Mouse (Mus musculus): ENCODE data around the gene Mex3b. TPM values are rescaled to one million over a fixed set of nuclear protein-coding genes. Genes with fewer than 3 reads are reported as not detected.

Gene Mex3b
- polyA plus RNA-seq, 1 experiment from 2014 or later, result 19.3 TPM

DNA sequence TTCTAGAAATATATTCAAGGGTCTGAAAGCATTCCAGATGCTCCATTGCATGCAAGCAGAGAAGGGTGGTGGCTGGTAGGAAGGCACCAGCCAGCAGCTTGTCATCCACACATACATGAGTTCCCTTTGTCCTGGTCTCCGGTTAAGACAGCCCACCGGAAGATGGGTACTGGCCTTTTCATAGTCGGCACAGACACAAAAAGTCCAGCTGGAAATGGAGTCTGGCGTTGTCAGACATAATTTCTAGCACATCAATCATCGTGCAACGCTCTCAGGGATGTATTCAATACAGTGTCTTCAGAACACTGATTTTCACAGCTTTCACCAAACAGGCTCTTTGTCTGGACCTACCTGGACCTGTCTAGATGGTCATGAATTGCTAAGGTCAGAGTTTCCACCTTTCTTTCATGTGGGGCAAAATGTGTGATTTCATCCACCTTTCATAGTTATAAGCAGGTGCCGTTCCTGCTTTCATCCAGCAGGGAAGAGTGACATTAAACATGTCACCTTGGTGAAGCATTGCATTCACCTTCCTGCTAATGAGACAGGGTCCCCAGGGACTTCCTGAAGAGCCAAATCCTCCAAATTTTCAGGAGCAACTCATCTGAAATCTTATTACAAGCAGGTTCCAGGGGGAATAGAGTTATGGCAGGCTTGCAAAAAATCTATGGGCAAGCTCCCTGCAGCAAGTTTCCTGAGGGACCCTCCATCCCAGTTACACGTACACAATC is 2.7 kb upstream of the Mex3b start:
- DNase-seq (ENCODE audit: low spot score), result peak; percentile 33
- Histone ChIP-seq H3K9ac (ENCODE audit: low read depth, low read length) (no peak overlapping the region), H3K27ac (replicated peaks; ENCODE audit: low read depth, low read length) (peak overlapping the region; percentile 92; the same call in 1 of the 2 replicates)

DNA sequence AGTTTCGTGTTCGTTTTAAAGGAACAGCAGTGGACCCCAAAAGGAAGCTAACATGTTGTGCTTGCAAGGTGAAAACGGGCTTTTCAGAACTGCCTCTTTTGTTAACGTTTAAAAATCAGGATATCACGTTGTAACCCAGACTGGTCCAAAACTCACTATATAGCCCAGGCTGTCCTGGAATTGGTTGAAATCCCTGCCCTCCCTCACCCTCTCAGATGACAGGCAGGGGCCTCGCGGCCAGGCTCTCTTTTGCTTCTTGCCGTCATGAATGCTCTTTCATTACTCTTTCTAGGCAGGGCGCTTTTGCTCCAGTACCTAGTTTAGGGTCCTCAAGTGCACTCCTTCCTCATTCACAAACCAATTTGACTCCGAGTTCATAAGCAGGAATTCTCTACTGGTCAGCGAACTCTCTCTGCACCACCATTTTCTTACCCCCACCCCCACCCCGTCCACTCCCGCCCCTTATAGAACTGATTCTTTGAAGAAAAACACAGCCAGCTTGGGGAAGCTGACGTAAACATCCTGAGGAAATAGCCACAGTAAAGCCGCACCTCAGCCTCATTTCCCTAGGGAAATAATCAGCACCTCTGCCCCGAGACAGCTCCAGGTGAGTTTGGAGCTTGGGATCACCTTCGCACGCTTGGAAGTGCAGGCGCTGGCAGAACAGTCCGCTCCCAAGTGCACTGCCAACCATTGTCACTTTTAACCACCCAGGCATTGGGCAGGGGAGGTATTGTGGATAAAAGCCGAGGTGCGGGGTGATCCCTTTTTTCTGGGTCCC is 2.0 kb upstream of the Mex3b start:
- ATAC-seq (ENCODE audit: low read depth) (no peak), DNase-seq (ENCODE audit: low spot score) (peak; percentile 78)
- Histone ChIP-seq H3K27me3 (replicated peaks; ENCODE audit: control insufficient read depth, insufficient read depth, low read length) (no peaks in the 10 kb centered on the region), H3K9ac (ENCODE audit: low read depth, low read length) (peak overlapping the region; percentile 85), H3K4me3 (ENCODE audit: low read depth, low read length) (peak overlapping the region; percentile 96), H3K9me3 (ENCODE audit: control insufficient read depth, low read length) (no peaks in the 10 kb centered on the region), H3K36me3 (ENCODE audit: control insufficient read depth, insufficient read depth, low read length) (peaks cover 14% of the 10 kb centered on the region), H3K27ac (replicated peaks; ENCODE audit: low read depth, low read length) (peak overlapping the region; percentile 92), H3K4me1 (ENCODE audit: control insufficient read depth, insufficient read depth, low read length) (peaks cover 10% of the 10 kb centered on the region), H3K4me2 (ENCODE audit: low read depth, low read length) (peak overlapping the region; percentile 95)
- WGBS, result 2% methylated on average over 22 of the region's 22 CpGs

More for the DNA sequence above, 2.7 kb upstream of the Mex3b start:
- WGBS, result 43% methylated on average over 8 of the region's 8 CpGs
- no peak for ATAC-seq (ENCODE audit: low read depth)
- no peaks in the 10 kb centered on the region for H3K27me3 ChIP-seq (replicated peaks; ENCODE audit: control insufficient read depth, insufficient read depth, low read length)
- no peaks in the 10 kb centered on the region for H3K9me3 ChIP-seq (ENCODE audit: control insufficient read depth, low read length)
- H3K4me3 ChIP-seq (ENCODE audit: low read depth, low read length), result no peak overlapping the region
- peaks cover 7% of the 10 kb centered on the region for H3K36me3 ChIP-seq (ENCODE audit: control insufficient read depth, insufficient read depth, low read length)
- peaks cover 10% of the 10 kb centered on the region for H3K4me1 ChIP-seq (ENCODE audit: control insufficient read depth, insufficient read depth, low read length)
- peak overlapping the region; percentile 95 for H3K4me2 ChIP-seq (ENCODE audit: low read depth, low read length)

DNA sequence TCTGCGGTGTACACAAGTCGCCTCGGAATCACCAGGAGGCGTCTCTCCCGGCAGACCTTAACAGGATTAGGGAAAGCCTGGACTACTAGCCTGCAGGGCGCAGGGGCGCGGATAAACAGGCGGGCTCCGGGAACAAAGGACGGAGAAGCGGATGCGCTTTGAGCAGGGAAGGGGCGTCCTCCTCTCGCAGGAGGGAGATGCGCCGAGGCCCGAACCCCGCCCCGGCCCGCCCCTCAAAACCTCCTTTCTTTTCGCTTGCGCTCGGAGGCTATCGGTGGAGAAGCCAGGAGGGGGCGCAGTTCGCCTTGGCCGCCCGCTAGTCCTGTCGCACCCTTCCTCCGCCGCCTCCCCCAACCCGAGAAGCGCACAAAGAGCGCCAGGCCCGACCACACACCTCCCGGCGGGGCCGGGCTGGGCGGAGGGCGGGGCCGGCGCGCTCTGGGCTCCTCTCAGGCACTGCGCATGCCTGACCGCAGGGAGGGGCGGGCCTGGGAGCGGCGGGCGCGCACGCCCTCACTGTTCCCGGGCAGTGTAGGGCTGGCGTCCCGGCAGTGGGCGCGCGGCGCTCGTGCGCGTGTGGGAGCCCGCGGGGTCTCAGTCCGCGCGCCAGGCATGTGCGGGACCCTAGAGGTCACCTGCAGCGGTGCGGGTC is 1.2 kb upstream of the Mex3b start:
- WGBS, result 0% methylated on average over 34 of the region's 70 CpGs

DNA sequence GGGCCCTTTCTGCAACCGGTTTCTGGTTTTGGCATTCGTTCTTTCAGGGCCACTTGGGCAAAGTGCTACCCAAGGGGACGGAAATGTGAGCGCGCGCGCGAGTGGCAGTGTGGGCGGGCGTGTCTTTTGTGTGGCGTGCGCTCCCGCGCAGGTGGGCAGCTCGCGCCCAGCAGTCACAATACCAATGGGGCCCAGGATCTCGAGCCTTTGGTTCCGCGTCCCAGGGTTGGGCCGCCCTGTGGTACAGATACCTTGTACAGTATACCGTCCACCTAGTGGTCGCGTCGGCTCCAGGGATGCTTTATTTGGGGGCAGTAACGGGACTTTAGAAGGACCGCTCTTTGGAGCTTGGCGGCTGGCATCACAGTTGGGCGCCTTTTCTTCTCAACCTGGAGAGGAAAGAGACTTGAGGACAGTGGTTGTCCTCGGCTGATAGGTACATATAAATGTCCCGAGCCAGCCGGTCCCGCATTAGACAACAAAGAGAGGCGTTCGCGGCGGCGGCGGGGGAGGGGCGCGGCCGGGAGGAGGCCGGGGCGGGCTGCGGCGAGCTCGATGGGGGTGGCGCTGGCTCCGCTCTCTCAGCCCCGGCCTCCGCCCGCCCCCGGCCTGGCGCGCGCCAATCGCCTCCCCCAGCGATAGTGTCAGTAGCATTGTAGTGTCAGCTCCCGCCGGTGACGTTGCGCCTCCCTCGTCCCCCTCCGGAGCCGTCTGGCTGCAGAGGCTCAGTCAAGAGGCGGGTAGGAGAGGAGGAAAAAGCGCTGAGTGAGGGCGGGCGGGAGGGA is 455 bp upstream of the Mex3b start:
- Histone ChIP-seq H3K9me3 (ENCODE audit: control insufficient read depth, low read length) (no peaks in the 10 kb centered on the region), H3K4me2 (ENCODE audit: low read depth, low read length) (peak overlapping the region; percentile 91), H3K4me1 (ENCODE audit: control insufficient read depth, insufficient read depth, low read length) (peaks cover 10% of the 10 kb centered on the region), H3K4me3 (ENCODE audit: low read depth, low read length) (peak overlapping the region; percentile 96), H3K27ac (replicated peaks; ENCODE audit: low read depth, low read length) (peak overlapping the region; percentile 100), H3K36me3 (ENCODE audit: control insufficient read depth, insufficient read depth, low read length) (peaks cover 20% of the 10 kb centered on the region), H3K9ac (ENCODE audit: low read depth, low read length) (peak overlapping the region; percentile 99), H3K27me3 (replicated peaks; ENCODE audit: control insufficient read depth, insufficient read depth, low read length) (no peaks in the 10 kb centered on the region)
- WGBS, result under 1% methylated on average over 45 of the region's 68 CpGs
- ATAC-seq (ENCODE audit: low read depth) (peak; percentile 85), DNase-seq (ENCODE audit: low spot score) (peak; percentile 99)

More for the DNA sequence above, 1.2 kb upstream of the Mex3b start:
- Histone ChIP-seq H3K4me3 (ENCODE audit: low read depth, low read length) (peak overlapping the region; percentile 96), H3K4me1 (ENCODE audit: control insufficient read depth, insufficient read depth, low read length) (peaks cover 10% of the 10 kb centered on the region), H3K4me2 (ENCODE audit: low read depth, low read length) (peak overlapping the region; percentile 95), H3K9me3 (ENCODE audit: control insufficient read depth, low read length) (no peaks in the 10 kb centered on the region), H3K36me3 (ENCODE audit: control insufficient read depth, insufficient read depth, low read length) (peaks cover 18% of the 10 kb centered on the region), H3K27ac (replicated peaks; ENCODE audit: low read depth, low read length) (peak overlapping the region; percentile 100), H3K9ac (ENCODE audit: low read depth, low read length) (peak overlapping the region; percentile 99), H3K27me3 (replicated peaks; ENCODE audit: control insufficient read depth, insufficient read depth, low read length) (no peaks in the 10 kb centered on the region)
- ATAC-seq (ENCODE audit: low read depth), result peak; percentile 92
- peak; percentile 99 for DNase-seq (ENCODE audit: low spot score)

DNA sequence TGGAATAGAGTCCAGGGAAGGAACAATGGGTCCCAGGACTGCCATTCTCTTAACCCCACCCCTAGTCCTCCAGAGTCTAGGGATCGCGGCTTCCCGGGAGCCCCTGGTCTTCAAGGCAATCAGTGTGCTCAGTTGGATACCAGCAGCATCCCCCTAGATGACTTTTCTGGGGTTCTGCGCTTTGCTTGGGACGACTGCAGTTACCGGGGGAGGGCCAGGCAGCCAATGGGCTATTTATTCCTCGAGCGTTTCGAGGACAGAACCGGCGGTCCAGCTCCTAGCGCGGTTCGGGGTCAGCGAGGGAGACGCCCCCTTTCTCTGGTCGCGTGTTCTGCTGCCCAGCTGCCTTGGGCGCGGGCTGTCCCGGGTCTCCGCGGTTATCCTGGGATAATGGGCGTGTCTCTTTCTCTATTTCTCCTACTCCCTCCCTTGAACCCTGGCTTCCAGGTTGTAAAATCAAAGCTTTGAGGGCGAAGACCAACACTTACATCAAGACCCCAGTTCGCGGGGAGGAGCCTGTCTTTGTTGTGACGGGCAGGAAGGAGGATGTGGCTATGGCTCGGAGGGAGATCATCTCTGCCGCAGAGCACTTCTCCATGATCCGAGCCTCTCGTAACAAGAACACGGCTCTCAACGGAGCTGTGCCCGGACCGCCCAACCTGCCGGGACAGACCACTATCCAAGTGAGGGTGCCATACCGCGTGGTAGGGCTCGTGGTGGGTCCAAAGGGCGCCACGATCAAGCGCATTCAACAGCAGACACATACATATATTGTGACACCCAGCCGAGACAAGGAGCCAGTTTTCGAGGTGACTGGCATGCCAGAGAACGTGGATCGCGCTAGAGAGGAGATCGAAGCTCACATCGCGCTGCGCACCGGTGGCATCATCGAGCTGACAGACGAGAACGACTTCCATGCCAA is 1.4 kb downstream of the Mex3b start:
- Histone ChIP-seq H3K4me1 (ENCODE audit: control insufficient read depth, insufficient read depth, low read length) (peaks cover 7% of the 10 kb centered on the region), H3K9ac (ENCODE audit: low read depth, low read length) (peak overlapping the region; percentile 99), H3K9me3 (ENCODE audit: control insufficient read depth, low read length) (no peaks in the 10 kb centered on the region), H3K4me2 (ENCODE audit: low read depth, low read length) (peak overlapping the region; percentile 91), H3K27me3 (replicated peaks; ENCODE audit: control insufficient read depth, insufficient read depth, low read length) (no peaks in the 10 kb centered on the region), H3K27ac (replicated peaks; ENCODE audit: low read depth, low read length) (peak overlapping the region; percentile 100), H3K4me3 (ENCODE audit: low read depth, low read length) (peak overlapping the region; percentile 96), H3K36me3 (ENCODE audit: control insufficient read depth, insufficient read depth, low read length) (peaks cover 26% of the 10 kb centered on the region)
- ATAC-seq (ENCODE audit: low read depth) (no peak), DNase-seq (ENCODE audit: low spot score) (peak; percentile 81)
- 0% methylated on average over 52 of the region's 56 CpGs for WGBS

DNA sequence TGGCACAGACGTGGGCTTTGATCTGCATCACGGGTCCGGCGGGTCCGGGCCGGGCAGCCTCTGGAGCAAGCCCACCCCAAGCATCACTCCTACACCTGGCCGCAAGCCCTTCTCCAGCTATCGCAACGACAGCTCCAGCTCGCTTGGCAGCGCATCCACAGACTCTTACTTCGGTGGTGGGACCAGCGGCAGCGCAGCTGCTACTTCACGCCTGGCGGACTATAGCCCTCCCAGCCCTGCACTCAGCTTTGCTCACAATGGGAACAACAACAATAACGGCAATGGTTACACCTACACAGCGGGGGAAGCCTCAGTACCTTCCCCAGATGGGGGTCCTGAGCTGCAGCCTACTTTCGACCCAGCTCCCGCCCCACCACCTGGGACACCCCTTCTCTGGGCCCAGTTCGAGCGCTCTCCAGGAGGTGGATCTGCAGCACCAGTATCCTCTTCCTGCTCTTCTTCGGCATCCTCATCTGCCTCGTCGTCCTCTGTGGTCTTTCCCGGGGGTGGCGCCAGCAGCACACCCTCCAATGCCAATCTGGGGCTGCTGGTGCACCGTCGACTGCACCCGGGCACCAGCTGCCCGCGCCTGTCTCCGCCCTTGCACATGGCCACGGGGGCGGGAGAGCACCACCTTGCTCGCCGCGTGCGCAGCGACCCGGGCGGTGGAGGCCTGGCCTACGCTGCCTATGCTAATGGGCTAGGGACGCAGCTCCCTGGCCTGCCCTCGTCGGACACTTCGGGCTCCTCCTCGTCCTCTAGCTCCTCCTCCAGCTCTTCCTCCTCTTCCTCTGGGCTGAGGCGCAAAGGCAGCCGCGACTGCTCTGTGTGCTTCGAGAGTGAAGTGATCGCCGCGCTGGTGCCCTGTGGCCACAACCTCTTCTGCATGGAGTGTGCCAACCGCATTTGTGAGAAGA is 2.4 kb downstream of the Mex3b start:
- 1% methylated on average over 49 of the region's 56 CpGs for WGBS
- no peaks in the 10 kb centered on the region for H3K27me3 ChIP-seq (replicated peaks; ENCODE audit: control insufficient read depth, insufficient read depth, low read length)

DNA sequence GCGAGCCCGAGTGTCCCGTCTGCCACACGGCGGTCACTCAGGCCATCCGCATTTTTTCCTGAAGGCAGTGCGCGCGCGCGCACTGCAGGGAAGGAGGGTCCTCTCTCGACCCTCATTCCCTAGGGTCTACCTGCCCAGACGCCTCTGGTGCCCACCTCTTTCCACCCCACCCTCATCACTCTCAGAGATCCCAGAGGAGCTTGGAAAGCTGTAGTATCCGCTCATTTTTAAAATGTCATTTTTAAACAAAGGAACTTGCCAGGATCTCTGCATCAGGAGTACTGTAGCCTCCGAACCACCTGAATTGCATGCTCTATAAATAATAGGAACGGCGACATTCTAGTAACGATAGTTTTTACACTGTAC is 3.0 kb downstream of the Mex3b start:
- Histone ChIP-seq H3K36me3 (ENCODE audit: control insufficient read depth, insufficient read depth, low read length) (peaks cover 26% of the 10 kb centered on the region), H3K9me3 (ENCODE audit: control insufficient read depth, low read length) (no peaks in the 10 kb centered on the region), H3K27me3 (replicated peaks; ENCODE audit: control insufficient read depth, insufficient read depth, low read length) (no peaks in the 10 kb centered on the region), H3K27ac (replicated peaks; ENCODE audit: low read depth, low read length) (peak overlapping the region; percentile 100), H3K4me1 (ENCODE audit: control insufficient read depth, insufficient read depth, low read length) (no peaks in the 10 kb centered on the region; the same call in 1 of the 2 replicates), H3K4me2 (ENCODE audit: low read depth, low read length) (peak overlapping the region; percentile 91), H3K4me3 (ENCODE audit: low read depth, low read length) (peak overlapping the region; percentile 96), H3K9ac (ENCODE audit: low read depth, low read length) (peak overlapping the region; percentile 99)
- no peak for DNase-seq (ENCODE audit: low spot score)
- 9% methylated on average over 18 of the region's 18 CpGs for WGBS
- no peak for ATAC-seq (ENCODE audit: low read depth)

More for the DNA sequence above, 2.4 kb downstream of the Mex3b start:
- H3K9ac ChIP-seq (ENCODE audit: low read depth, low read length), result peak overlapping the region; percentile 99
- peaks cover 26% of the 10 kb centered on the region for H3K36me3 ChIP-seq (ENCODE audit: control insufficient read depth, insufficient read depth, low read length)
- DNase-seq (ENCODE audit: low spot score), result peak; percentile 83
- peak overlapping the region; percentile 96 for H3K4me3 ChIP-seq (ENCODE audit: low read depth, low read length)
- no peak for ATAC-seq (ENCODE audit: low read depth)
- H3K4me1 ChIP-seq (ENCODE audit: control insufficient read depth, insufficient read depth, low read length), result peaks cover 3% of the 10 kb centered on the region
- no peaks in the 10 kb centered on the region for H3K9me3 ChIP-seq (ENCODE audit: control insufficient read depth, low read length)
- H3K27ac ChIP-seq (replicated peaks; ENCODE audit: low read depth, low read length), result peak overlapping the region; percentile 100
- peak overlapping the region; percentile 91 for H3K4me2 ChIP-seq (ENCODE audit: low read depth, low read length)

Data from embryonic facial prominence, embryonic 14.5 days (tissue).